Mouse (Mus musculus) embryonic facial prominence, embryonic 13.5 days (tissue): ENCODE measurements at regions not wholly inside any gene's neighbourhood (a gene's known extent, or its start where the extent isn't known, plus 50 kb on each side); places are given as distances from the start of the nearest gene placed in this dataset.

ENCODE experiments used
- ATAC-seq: fragments of 200-750 bp; cut with Nextera tagmentation; 2 replicates; pipeline ENCODE4 v1.8.0; 2017; ENCODE audit warnings: low read depth; ENCODE audit not compliant: insufficient number of reproducible peaks, insufficient read depth, low FRiP score, low TSS enrichment
- H3K27ac ChIP-seq: fragments of 300-500 bp; sonication (generic); 2 replicates; pipeline ENCODE4 v1.5.1; 2015; ENCODE audit warnings: moderate library complexity, mild to moderate bottlenecking, inconsistent platforms
- H3K27me3 ChIP-seq: fragments of 300-500 bp; sonication (generic); 2 replicates; pipeline ENCODE4 v1.6.1; 2015; ENCODE audit warnings: mild to moderate bottlenecking, inconsistent platforms
- H3K36me3 ChIP-seq: fragments of 300-500 bp; sonication (generic); 2 replicates; pipeline ENCODE4 v1.6.1; 2015; ENCODE audit warnings: mild to moderate bottlenecking, inconsistent platforms
- H3K4me1 ChIP-seq: fragments of 300-500 bp; sonication (generic); 2 replicates; pipeline ENCODE4 v1.6.1; 2015; ENCODE audit warnings: inconsistent platforms
- H3K4me2 ChIP-seq: fragments of 300-500 bp; sonication (generic); 2 replicates; pipeline ENCODE4 v1.6.1; 2015; ENCODE audit warnings: moderate library complexity, mild to moderate bottlenecking, inconsistent platforms
- H3K4me3 ChIP-seq: fragments of 300-500 bp; sonication (generic); 2 replicates; pipeline ENCODE4 v1.5.1; 2015; ENCODE audit warnings: mild to moderate bottlenecking, inconsistent platforms
- H3K9ac ChIP-seq: fragments of 300-500 bp; sonication (generic); 2 replicates; pipeline ENCODE4 v1.6.1; 2015; ENCODE audit warnings: mild to moderate bottlenecking, inconsistent platforms
- H3K9me3 ChIP-seq: fragments of 300-500 bp; sonication (generic); 2 replicates; pipeline ENCODE4 v1.6.1; 2016; ENCODE audit warnings: inconsistent platforms
- WGBS: fragments of 180-500 bp; shearing (Covaris S2); methylation state at CpG from one replicate; pipeline ENCODE4 v1.1.7; 2015; ENCODE audit warnings: mixed read lengths; 5-methylcytosine and 5-hydroxymethylcytosine counted together

- H3K9ac ChIP-seq = no peak overlapping the region
- no peak overlapping the region for H3K27ac ChIP-seq
- H3K27me3 ChIP-seq = no peaks in the 10 kb centered on the region
- H3K4me1 ChIP-seq = no peaks in the 10 kb centered on the region
- H3K36me3 ChIP-seq = no peaks in the 10 kb centered on the region
- no peak overlapping the region for H3K4me3 ChIP-seq
- WGBS = 78% methylated on average over 5 of the region's 5 CpGs
- H3K9me3 ChIP-seq = no peaks in the 10 kb centered on the region
- H3K4me2 ChIP-seq = no peak overlapping the region
- no peak for ATAC-seq
Observed at GRCm38 (mm10) chr6:13305873-13306272, 81.1 kb upstream of the Vwde start.

- no peak for ATAC-seq
- H3K4me3 ChIP-seq = no peak overlapping the region
- H3K4me2 ChIP-seq = no peak overlapping the region
- H3K9me3 ChIP-seq = no peaks in the 10 kb centered on the region
- no peak overlapping the region for H3K27ac ChIP-seq
- H3K27me3 ChIP-seq = no peaks in the 10 kb centered on the region
- no peaks in the 10 kb centered on the region for H3K4me1 ChIP-seq
- no peak overlapping the region for H3K9ac ChIP-seq
- no peaks in the 10 kb centered on the region for H3K36me3 ChIP-seq
- WGBS = 93% methylated on average over 3 of the region's 3 CpGs
Observed at GRCm38 (mm10) chr6:13298171-13298570, 73.4 kb upstream of the Vwde start.

- ATAC-seq = no peak
- Histone ChIP-seq H3K4me2 (no peak overlapping the region), H3K27ac (no peak overlapping the region), H3K27me3 (no peaks in the 10 kb centered on the region), H3K4me1 (no peaks in the 10 kb centered on the region), H3K9ac (no peak overlapping the region), H3K4me3 (no peak overlapping the region), H3K9me3 (no peaks in the 10 kb centered on the region), H3K36me3 (no peaks in the 10 kb centered on the region)
- 50% methylated on average over 3 of the region's 3 CpGs for WGBS
Observed at GRCm38 (mm10) chr6:13297110-13297509, 72.3 kb upstream of the Vwde start.

- Histone ChIP-seq H3K4me3 (no peak overlapping the region), H3K9me3 (no peaks in the 10 kb centered on the region), H3K9ac (no peak overlapping the region), H3K36me3 (no peaks in the 10 kb centered on the region), H3K4me2 (no peak overlapping the region), H3K27ac (no peak overlapping the region), H3K4me1 (no peaks in the 10 kb centered on the region), H3K27me3 (no peaks in the 10 kb centered on the region)
- 93% methylated on average over 2 of the region's 2 CpGs for WGBS
- ATAC-seq = no peak
Observed at GRCm38 (mm10) chr6:13296041-13296440, 71.3 kb upstream of the Vwde start.

GRCm38 (mm10) chr6:13294393-13294792 lies 69.6 kb upstream of the Vwde start:
- no peak overlapping the region for H3K27ac ChIP-seq
- 0 out of 2 replicates have a peak, but pooled peaks have one; percentile 56 for ATAC-seq
- H3K4me1 ChIP-seq = no peaks in the 10 kb centered on the region
- H3K4me3 ChIP-seq = no peak overlapping the region
- no peak overlapping the region for H3K9ac ChIP-seq
- H3K27me3 ChIP-seq = no peaks in the 10 kb centered on the region
- WGBS = 76% methylated on average over 4 of the region's 4 CpGs
- H3K36me3 ChIP-seq = no peaks in the 10 kb centered on the region
- H3K9me3 ChIP-seq = no peaks in the 10 kb centered on the region
- no peak overlapping the region for H3K4me2 ChIP-seq

- 56% methylated on average over 1 of the region's 1 CpGs for WGBS
- ATAC-seq = peak; percentile 61; the same call in 1 of the 2 replicates
- Histone ChIP-seq H3K27me3 (no peaks in the 10 kb centered on the region), H3K4me1 (0 out of 2 replicates have a peak, but pooled peaks cover 4% of the 10 kb centered on the region), H3K4me3 (no peak overlapping the region), H3K9ac (no peak overlapping the region), H3K4me2 (no peak overlapping the region), H3K9me3 (no peaks in the 10 kb centered on the region), H3K27ac (no peak overlapping the region), H3K36me3 (no peaks in the 10 kb centered on the region)
Observed at GRCm38 (mm10) chr6:13288500-13288899, 63.7 kb upstream of the Vwde start.

GRCm38 (mm10) chr6:13287812-13288211 lies 63.0 kb upstream of the Vwde start:
- no peak overlapping the region for H3K4me3 ChIP-seq
- H3K4me1 ChIP-seq = 0 out of 2 replicates have a peak, but pooled peaks cover 4% of the 10 kb centered on the region
- no peaks in the 10 kb centered on the region for H3K36me3 ChIP-seq
- no peak overlapping the region for H3K4me2 ChIP-seq
- H3K9ac ChIP-seq = no peak overlapping the region
- no peak overlapping the region for H3K27ac ChIP-seq
- 74% methylated on average over 4 of the region's 4 CpGs for WGBS
- no peaks in the 10 kb centered on the region for H3K27me3 ChIP-seq
- no peak for ATAC-seq
- no peaks in the 10 kb centered on the region for H3K9me3 ChIP-seq

- WGBS = 45% methylated on average over 6 of the region's 6 CpGs
- H3K9me3 ChIP-seq = no peaks in the 10 kb centered on the region
- H3K4me2 ChIP-seq = peak overlapping the region; percentile 18; the same call in 1 of the 2 replicates
- no peak overlapping the region for H3K27ac ChIP-seq
- H3K4me1 ChIP-seq = 0 out of 2 replicates have a peak, but pooled peaks cover 4% of the 10 kb centered on the region
- 0 out of 2 replicates have a peak, but pooled peaks have one; percentile 38 for ATAC-seq
- no peak overlapping the region for H3K4me3 ChIP-seq
- H3K36me3 ChIP-seq = no peaks in the 10 kb centered on the region
- no peak overlapping the region for H3K9ac ChIP-seq
- H3K27me3 ChIP-seq = no peaks in the 10 kb centered on the region
Observed at GRCm38 (mm10) chr6:13286542-13287273, 61.9 kb upstream of the Vwde start.

- no peak overlapping the region for H3K4me2 ChIP-seq
- H3K4me3 ChIP-seq = no peak overlapping the region
- H3K4me1 ChIP-seq = 0 out of 2 replicates have a peak, but pooled peaks cover 4% of the 10 kb centered on the region
- ATAC-seq = no peak
- 0% methylated on average over 3 of the region's 3 CpGs for WGBS
- H3K27ac ChIP-seq = no peak overlapping the region
- H3K9me3 ChIP-seq = no peaks in the 10 kb centered on the region
- no peaks in the 10 kb centered on the region for H3K27me3 ChIP-seq
- no peaks in the 10 kb centered on the region for H3K36me3 ChIP-seq
- no peak overlapping the region for H3K9ac ChIP-seq
Observed at GRCm38 (mm10) chr6:13280835-13281234, 56.1 kb upstream of the Vwde start.
